8 mouse cellular contexts compared by ENCODE assay signal in genomic region chr14:30479361-30479948, GRCm38 (mm10). TPM values are rescaled to one million over a fixed set of nuclear protein-coding genes. Genes with fewer than 3 reads are reported as not detected.
DNase-seq lines count a peak whose midpoint lies in the region; ATAC-seq and TF ChIP-seq lines count a peak whose summit lies in the region.

Gene Dcp1a, plus strand, starts transcription at chr14:30479535.

- peak; percentile 84 for TF ChIP-seq POLR2A in bone marrow, adult 2 months (IDR thresholded peaks at IDR 0.05; ENCODE audit: borderline replicate concordance, control insufficient read depth, low read depth, low read length)
- peak; percentile 73; the same call in 1 of the 2 replicates for TF ChIP-seq POLR2A in limb, embryonic 14.5 days (IDR thresholded peaks at IDR 0.05; ENCODE audit: borderline replicate concordance, extremely low read depth, insufficient read depth, insufficient read length)

- H3K9me3 ChIP-seq in embryonic facial prominence, embryonic 15.5 days (replicated peaks) = no peaks in the 10 kb centered on the region
- H3K9me3 ChIP-seq in limb, embryonic 14.5 days (ENCODE audit: control insufficient read depth, low read length) = no peaks in the 10 kb centered on the region
- H3K9me3 ChIP-seq in midbrain, postnatal 0 days (ENCODE audit: low read length) = no peaks in the 10 kb centered on the region

- peak within 1 kb of the TSS; percentile 84 for H3K27ac ChIP-seq in bone marrow, adult 2 months (ENCODE audit: control insufficient read depth, insufficient read depth, low read depth, low read length, poor library complexity)
- H3K27ac ChIP-seq in embryonic facial prominence, embryonic 15.5 days (replicated peaks) = peak within 1 kb of the TSS; percentile 91
- peak within 1 kb of the TSS; percentile 80 for H3K27ac ChIP-seq in limb, embryonic 14.5 days (replicated peaks; ENCODE audit: low read depth, low read length)
- H3K27ac ChIP-seq in midbrain, postnatal 0 days (ENCODE audit: low read depth, low read length) = peak within 1 kb of the TSS; percentile 89

- peak; percentile 10; the same call in 1 of the 2 replicates for TF ChIP-seq CTCF in bone marrow, adult 2 months (IDR thresholded peaks at IDR 0.05; ENCODE audit: control insufficient read depth, insufficient read depth, low read length)
- peak; percentile 46 for TF ChIP-seq CTCF in midbrain, postnatal 0 days (IDR thresholded peaks at IDR 0.05)

- peak within 1 kb of the TSS; percentile 97 for H3K4me3 ChIP-seq in bone marrow, adult 2 months (replicated peaks; ENCODE audit: control insufficient read depth, low read depth, low read length)
- peak within 1 kb of the TSS; percentile 89 for H3K4me3 ChIP-seq in embryonic facial prominence, embryonic 15.5 days (replicated peaks)
- H3K4me3 ChIP-seq in limb, embryonic 14.5 days (replicated peaks; ENCODE audit: low read length) = peak within 1 kb of the TSS; percentile 95
- H3K4me3 ChIP-seq in midbrain, postnatal 0 days (ENCODE audit: low read depth, low read length) = peak within 1 kb of the TSS; percentile 82

- no peaks in the 10 kb centered on the region for H3K4me1 ChIP-seq in bone marrow, adult 2 months (ENCODE audit: control insufficient read depth, insufficient read depth, low read length)
- H3K4me1 ChIP-seq in embryonic facial prominence, embryonic 15.5 days = peaks cover 17% of the 10 kb centered on the region
- H3K4me1 ChIP-seq in limb, embryonic 14.5 days (ENCODE audit: control insufficient read depth, insufficient read depth, low read length) = peaks cover 10% of the 10 kb centered on the region
- H3K4me1 ChIP-seq in midbrain, postnatal 0 days (ENCODE audit: insufficient read depth, low read length) = peaks cover 3% of the 10 kb centered on the region; the same call in 1 of the 2 replicates

- H3K36me3 ChIP-seq in embryonic facial prominence, embryonic 15.5 days = peaks cover 20% of the 10 kb centered on the region; the same call in 1 of the 2 replicates
- peaks cover 24% of the 10 kb centered on the region for H3K36me3 ChIP-seq in limb, embryonic 14.5 days (ENCODE audit: control insufficient read depth, insufficient read depth, low read length)
- peaks cover 4% of the 10 kb centered on the region; the same call in 1 of the 2 replicates for H3K36me3 ChIP-seq in midbrain, postnatal 0 days (ENCODE audit: insufficient read depth, low read length)

- WGBS in bone marrow, adult 2 months = under 1% methylated on average over 39 of the region's 39 CpGs
- under 1% methylated on average over 39 of the region's 39 CpGs for WGBS in embryonic facial prominence, embryonic 15.5 days
- 0% methylated on average over 39 of the region's 39 CpGs for WGBS in limb, embryonic 14.5 days
- WGBS in midbrain, postnatal 0 days = under 1% methylated on average over 39 of the region's 39 CpGs

- peak; percentile 96 for DNase-seq in 416B (ENCODE audit: low read depth)
- peak; percentile 95 for DNase-seq in heart, adult 8-10 months (ENCODE audit: low spot score)
- DNase-seq in kidney, adult 9 months = peak; percentile 98
- peak; percentile 97 for DNase-seq in limb, embryonic 14.5 days (ENCODE audit: low spot score)
- peak; percentile 98 for DNase-seq in midbrain, postnatal 0 days (ENCODE audit: low spot score)
- peak; percentile 87 to 92 for DNase-seq in spleen, postnatal 14 days (ENCODE audit: low spot score in 2 of 2)

- H3K4me2 ChIP-seq in embryonic facial prominence, embryonic 15.5 days (replicated peaks) = peak within 1 kb of the TSS; percentile 61
- peak within 1 kb of the TSS; percentile 69 for H3K4me2 ChIP-seq in limb, embryonic 14.5 days (replicated peaks; ENCODE audit: low read depth, low read length, severe bottlenecking)
- H3K4me2 ChIP-seq in midbrain, postnatal 0 days (ENCODE audit: low read depth, low read length, poor library complexity, severe bottlenecking) = peak within 1 kb of the TSS; percentile 72

- H3K27me3 ChIP-seq in embryonic facial prominence, embryonic 15.5 days = no peaks in the 10 kb centered on the region
- H3K27me3 ChIP-seq in limb, embryonic 14.5 days (ENCODE audit: control insufficient read depth, insufficient read depth, low read length) = no peaks in the 10 kb centered on the region
- no peaks in the 10 kb centered on the region for H3K27me3 ChIP-seq in midbrain, postnatal 0 days (ENCODE audit: insufficient read depth, low read length)

- peak within 1 kb of the TSS; percentile 87 for H3K9ac ChIP-seq in embryonic facial prominence, embryonic 15.5 days
- H3K9ac ChIP-seq in limb, embryonic 14.5 days (ENCODE audit: low read depth, low read length, severe bottlenecking) = peak within 1 kb of the TSS; percentile 87
- peak within 1 kb of the TSS; percentile 84 for H3K9ac ChIP-seq in midbrain, postnatal 0 days (replicated peaks; ENCODE audit: low read length, poor library complexity, severe bottlenecking)

- ATAC-seq in embryonic facial prominence, embryonic 15.5 days (ENCODE audit: insufficient number of reproducible peaks, low FRiP score, low TSS enrichment, low read depth) = peak; percentile 98
- ATAC-seq in limb, embryonic 14.5 days (ENCODE audit: low FRiP score, low read depth) = peak; percentile 99
- ATAC-seq in midbrain, postnatal 0 days (ENCODE audit: low FRiP score) = peak; percentile 100

RNA-seq across cellular contexts. Expression of gene Dcp1a, which starts in this region (rescaled TPM):
- 5.5 and 16.6 TPM in 2 replicates for polyA plus RNA-seq in bone marrow, adult 2 months (2011; ENCODE audit: insufficient read depth, insufficient read length, low replicate concordance, missing spikeins)
- polyA plus RNA-seq in embryonic facial prominence, embryonic 15.5 days (2015; fragmentation: Nextera tagmentation; extraction: Ambion mirVana) = 23.3 and 25.7 TPM in 2 replicates
- 10 to 100 TPM in 2 of 4 experiments, 1 to 10 TPM in 2; 9.0 to 11.3 (median 10.5) TPM for total RNA-seq in heart, adult 8-10 months (2022)
- 40.5 and 59.1 TPM in 2 replicates for polyA plus RNA-seq in limb, embryonic 14.5 days (2012; rRNA removed)
- 24.8 and 28.7 TPM in 2 replicates for polyA plus RNA-seq in limb, embryonic 14.5 days (2014; fragmentation: Nextera tagmentation; extraction: Ambion mirVana)
- 22.5 and 26.1 TPM in 2 replicates for total RNA-seq in midbrain, postnatal 0 days (2014; rRNA removed)
- polyA plus RNA-seq in midbrain, postnatal 0 days (2015; fragmentation: Nextera tagmentation; extraction: Ambion mirVana) = 9.3 and 11.8 TPM in 2 replicates

Comparison
In these comparisons a context has a peak if more than half of its experiments do, and no peak if none do; other contexts are left out.
1. Peak in every context shown above with its lines: DNase-seq, ATAC-seq, H3K4me3 ChIP-seq and H3K27ac ChIP-seq.